Mouse (Mus musculus) kidney, postnatal 4 days (tissue): Measurements from ENCODE around the gene Gas7.

Source experiments
- DNase-seq, 2 experiments: peaks; one replicate each; pipeline ENCODE4 v3.0.0; 2021; ENCODE audit warnings: mixed read lengths in 2 of 2

Gas7 gene

DNA sequence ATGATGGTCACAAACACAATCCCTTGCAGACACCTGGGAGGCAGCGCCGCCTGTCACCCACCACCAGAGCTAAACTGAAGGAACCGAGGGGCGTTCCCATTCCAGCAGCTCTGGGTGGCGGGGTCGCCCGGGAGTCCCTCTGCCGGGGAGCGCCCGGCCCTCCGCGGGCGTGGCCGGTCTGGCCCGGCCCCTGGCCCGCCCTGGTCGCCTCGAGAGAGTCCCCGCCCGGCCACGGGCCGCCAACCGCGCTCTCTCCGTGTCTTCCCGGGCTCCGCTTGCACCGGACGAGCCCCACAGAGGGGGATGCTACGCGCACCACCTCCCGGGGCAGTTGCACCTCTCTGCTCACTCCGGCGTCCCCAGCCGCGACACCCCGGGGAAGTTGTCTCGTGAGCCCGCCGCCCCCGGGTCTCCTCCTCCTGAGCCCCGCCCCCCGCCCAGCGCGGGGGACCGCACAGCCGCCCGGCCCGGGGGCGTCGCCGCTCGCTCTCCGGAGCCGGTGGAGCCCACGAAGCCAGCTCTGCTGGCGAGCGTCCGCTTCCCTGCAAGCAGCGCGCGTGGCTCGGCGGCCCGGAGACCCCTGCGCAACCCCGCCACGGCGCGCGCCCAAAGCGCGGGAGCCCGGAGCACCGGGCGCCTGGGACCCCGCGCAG, at the start of gene Gas7:
TSS of gene Gas7 (plus strand) at position 564 of the 653 bp plus-strand sequence.
- DNase-seq, result peak; percentile 78 to 86

- peak; percentile 24 to 25 for DNase-seq
These were observed 40.8 kb upstream of the Gas7 start for GRCm38 (mm10) chr11:67414346-67414940.

- no peak for DNase-seq
These were observed 31.7 kb upstream of the Gas7 start for GRCm38 (mm10) chr11:67423575-67423974.

DNA sequence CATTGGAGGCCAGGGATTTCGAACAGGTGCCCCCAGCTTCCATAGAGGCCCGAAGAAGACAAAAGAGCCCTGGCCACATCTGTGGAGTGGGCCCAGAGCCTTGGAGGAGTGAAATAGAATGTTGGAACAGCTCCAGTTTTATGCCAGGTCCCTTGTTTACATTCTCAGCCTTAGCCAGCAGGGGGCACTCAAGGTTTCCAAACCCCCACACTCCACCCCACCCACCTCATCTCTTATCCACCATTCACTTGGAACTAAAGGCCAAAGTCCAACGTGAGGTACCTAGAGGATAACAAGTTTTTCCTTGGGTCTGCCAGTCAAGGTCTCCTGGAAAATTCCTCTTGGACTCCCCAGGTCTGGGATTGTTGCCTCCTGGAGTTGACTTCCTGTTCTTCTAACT, 27.0 kb upstream of the Gas7 start:
- peak; percentile 55 to 64 for DNase-seq

- DNase-seq, result no peak
These were observed 25.4 kb upstream of the Gas7 start for GRCm38 (mm10) chr11:67429836-67430235.

- DNase-seq, result no peak
These were observed 24.1 kb upstream of the Gas7 start for GRCm38 (mm10) chr11:67431116-67431645.

- peak; percentile 8 to 19 for DNase-seq
These were observed 23.4 kb upstream of the Gas7 start for GRCm38 (mm10) chr11:67431864-67432263.

DNA sequence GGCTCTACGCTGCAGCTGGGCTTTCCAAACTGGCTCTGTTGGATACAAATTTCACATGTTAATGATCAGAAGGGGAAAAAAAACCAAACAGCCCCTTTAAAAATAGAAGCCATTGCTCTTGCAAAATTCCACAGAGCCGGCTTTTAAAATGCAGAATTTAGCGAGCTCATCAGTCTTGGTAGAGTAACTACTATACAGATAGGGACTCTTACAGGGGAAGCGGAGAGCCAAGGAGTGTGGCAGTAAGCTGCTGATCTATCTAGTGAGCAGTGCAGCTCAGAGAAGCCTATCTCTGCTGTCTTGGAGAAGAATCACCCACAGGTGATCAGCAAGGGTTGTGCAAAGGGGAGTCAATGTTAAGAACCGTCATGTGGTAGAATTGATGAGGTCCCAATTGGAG, 21.5 kb upstream of the Gas7 start:
- DNase-seq, result no peak

DNA sequence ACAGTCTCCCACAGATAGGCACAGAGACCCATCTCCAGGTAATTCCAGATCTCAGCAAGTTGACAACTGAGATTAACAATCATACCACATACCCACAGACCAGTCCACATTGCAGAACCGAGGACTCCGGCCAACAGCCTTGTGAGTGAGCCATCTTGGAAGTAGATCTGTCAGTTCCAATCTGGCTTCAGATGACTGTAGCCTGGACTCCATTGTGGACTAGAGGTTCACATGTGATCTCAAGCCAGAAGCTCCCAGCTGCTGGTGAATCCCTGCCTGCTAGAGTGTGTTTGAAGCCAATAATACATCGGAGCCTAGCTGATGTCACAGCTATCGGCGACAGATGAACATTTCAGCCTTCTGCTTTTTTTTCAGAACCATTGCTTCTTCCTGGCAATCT, 16.5 kb upstream of the Gas7 start:
- no peak for DNase-seq

GRCm38 (mm10) chr11:67445058-67445825, 10.0 kb upstream of the Gas7 start:
- DNase-seq, result no peak

DNA sequence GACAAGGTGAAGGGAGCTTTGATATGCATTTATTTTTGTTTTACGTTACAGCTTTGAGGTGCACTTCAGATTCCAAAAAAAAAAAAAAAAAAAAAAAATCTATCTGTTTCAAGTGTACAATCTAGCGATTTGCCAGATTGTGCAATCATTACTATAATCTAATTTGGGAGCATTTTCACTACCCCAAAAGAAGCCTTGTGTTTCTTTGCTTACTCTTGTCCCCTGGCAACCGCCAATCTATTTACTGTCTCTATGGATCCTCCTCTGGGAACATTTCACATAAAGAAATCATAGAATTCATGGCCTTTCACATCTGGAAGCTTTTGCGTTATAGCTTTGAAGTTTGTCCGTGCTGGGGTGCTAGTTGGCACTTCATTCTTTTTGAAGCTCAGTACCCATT, 3.7 kb upstream of the Gas7 start:
- DNase-seq, result no peak

GRCm38 (mm10) chr11:67455527-67455981, 317 bp downstream of the Gas7 start:
- DNase-seq, result peak; percentile 59 to 69

DNA sequence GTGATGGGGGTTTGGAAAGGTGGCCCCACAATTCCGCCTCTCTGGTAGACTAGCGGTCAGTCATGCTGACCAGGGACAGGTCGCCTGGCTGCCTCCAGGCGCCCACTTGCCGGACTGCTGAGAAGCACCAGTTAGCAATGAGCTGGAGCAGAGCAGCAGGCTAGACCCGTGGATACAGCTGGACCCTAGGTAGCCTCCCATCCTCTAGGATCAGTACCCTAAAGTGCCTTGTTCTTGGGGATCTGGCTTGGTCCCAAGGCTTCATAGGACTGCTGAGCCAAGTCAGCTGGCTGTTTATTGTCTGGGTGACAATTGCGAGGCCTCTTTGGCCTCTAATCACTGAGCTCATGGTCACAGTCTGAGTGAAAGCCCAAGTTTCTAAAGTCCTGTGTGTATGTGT, 792 bp downstream of the Gas7 start:
- peak in 1 of 2 experiments; percentile 44 for DNase-seq

- DNase-seq, result no peak
These were observed 2.9 kb downstream of the Gas7 start for GRCm38 (mm10) chr11:67458171-67458570.

DNA sequence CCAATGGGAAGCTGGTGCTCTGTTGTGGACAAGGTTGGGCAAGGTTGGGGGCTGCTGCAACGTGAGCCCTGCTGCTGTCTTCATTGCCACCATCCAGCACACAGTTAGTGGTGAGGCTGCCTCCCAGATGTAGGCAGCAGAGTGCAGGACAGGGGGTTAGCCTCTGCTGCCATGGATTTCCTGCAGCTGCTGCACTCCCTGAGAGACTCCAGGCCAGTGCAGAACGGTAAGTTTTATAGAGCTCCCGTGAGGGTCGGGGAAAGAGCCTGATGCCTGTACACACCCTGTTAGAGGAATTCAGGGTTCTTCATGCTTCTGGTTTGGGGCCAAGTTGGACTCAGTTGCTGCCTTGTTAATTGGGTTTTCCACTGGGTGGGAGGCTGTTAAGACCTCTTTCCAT, 11.9 kb downstream of the Gas7 start:
- no peak for DNase-seq

DNA sequence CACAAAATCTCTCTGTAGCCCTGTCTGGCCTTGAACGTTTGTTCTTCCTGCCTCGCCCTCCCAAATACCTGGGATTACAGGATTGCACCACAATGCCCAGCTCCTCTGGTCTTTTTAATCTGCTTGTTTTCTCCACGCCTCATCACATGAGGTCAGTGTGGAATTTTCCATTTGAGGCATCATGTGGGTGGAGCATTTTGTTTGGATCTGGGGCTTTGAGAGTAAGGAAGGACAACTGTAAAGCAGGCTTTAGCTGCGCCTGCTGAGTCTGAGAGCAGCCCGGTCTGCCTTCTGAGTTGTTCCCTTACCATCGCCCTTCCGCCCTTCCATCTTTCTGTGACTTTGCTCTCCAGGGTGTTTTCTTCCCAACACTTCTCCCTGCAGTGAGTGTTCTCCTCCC, 13.6 kb downstream of the Gas7 start:
- DNase-seq, result peak in 1 of 2 experiments; percentile 43

DNA sequence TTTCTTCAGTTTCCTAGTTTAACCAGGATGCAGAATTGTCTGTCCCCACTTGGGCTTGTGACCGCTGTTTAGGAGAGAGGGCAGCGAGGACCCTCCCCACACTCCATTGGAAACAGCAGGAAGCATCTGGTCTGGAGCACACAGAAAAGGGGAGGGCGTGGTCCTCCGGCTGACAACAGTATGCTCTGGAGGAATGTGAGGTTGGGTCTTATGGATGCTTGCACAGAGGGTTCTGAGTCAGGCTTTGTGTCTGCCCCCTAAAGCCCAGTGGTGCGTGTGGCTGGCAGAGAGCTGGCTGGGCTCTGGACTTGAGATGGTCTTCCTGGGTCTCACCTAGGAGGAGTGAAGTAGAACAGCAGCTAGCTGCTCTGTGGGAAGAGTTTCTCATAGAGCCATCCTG, 19.4 kb downstream of the Gas7 start:
- DNase-seq, result no peak

DNA sequence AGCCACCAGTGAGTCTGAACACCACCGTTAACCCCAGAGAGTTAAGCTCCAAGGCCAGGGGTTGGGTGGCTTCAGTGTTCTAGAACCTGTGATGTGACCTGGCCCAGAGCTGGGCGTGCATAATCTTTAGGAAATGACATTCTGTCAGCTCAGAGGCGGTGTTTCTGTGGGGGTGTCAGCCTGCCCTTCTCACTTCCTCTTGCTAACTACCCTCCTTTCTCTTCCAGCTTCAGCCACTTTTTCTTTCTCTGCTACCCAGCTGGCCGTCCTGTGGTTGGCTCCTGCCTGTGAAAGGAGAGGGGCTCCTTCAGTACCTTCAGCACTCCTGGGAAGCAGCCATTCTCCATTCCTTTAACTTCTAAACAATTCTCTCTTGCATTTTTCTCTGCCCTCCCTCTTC, 24.3 kb downstream of the Gas7 start:
- no peak for DNase-seq

- DNase-seq, result no peak
These were observed 25.1 kb downstream of the Gas7 start for GRCm38 (mm10) chr11:67480204-67480956.

GRCm38 (mm10) chr11:67481691-67482090, 26.5 kb downstream of the Gas7 start:
- no peak for DNase-seq

- DNase-seq, result peak; percentile 57 to 59
These were observed 27.1 kb downstream of the Gas7 start for GRCm38 (mm10) chr11:67482217-67482760.

GRCm38 (mm10) chr11:67488156-67488555, 32.9 kb downstream of the Gas7 start:
- no peak for DNase-seq
